Mouse (Mus musculus) forebrain, embryonic 11.5 days (tissue): ENCODE data around the gene Dclk3. TPM values are rescaled to one million over a fixed set of nuclear protein-coding genes. Genes with fewer than 3 reads are reported as not detected.

ENCODE experiments used
- ATAC-seq: fragments of 200-750 bp; cut with Nextera tagmentation; replicated peaks from 2 replicates; pipeline ENCODE4 v1.8.0; 2017; ENCODE audit warnings: moderate TSS enrichment; ENCODE audit not compliant: low FRiP score
- DNase-seq: peaks from one replicate; pipeline ENCODE4 v3.0.0-alpha.2; 2017; ENCODE audit warnings: low spot score
- H3K27ac ChIP-seq: fragments of 300-500 bp; sonication (generic); 2 replicates; pipeline ENCODE4 v1.5.1; 2014; ENCODE audit warnings: low read depth, low read length
- H3K27me3 ChIP-seq: fragments of 300-500 bp; sonication (generic); 2 replicates; pipeline ENCODE4 v1.6.1; 2014; ENCODE audit warnings: mild to moderate bottlenecking, low read length, mixed read lengths; ENCODE audit not compliant: control insufficient read depth, insufficient read depth
- H3K36me3 ChIP-seq: fragments of 300-500 bp; sonication (generic); 2 replicates; pipeline ENCODE4 v1.6.1; 2014; ENCODE audit warnings: mild to moderate bottlenecking, low read length, moderate library complexity, mixed read lengths; ENCODE audit not compliant: control insufficient read depth, insufficient read depth
- H3K4me1 ChIP-seq: fragments of 300-500 bp; sonication (generic); replicated peaks from 2 replicates; pipeline ENCODE4 v1.6.1; 2014; ENCODE audit warnings: low read length, mixed read lengths; ENCODE audit not compliant: control insufficient read depth, insufficient read depth
- H3K4me2 ChIP-seq: fragments of 300-500 bp; sonication (generic); 2 replicates; pipeline ENCODE4 v1.6.1; 2014; ENCODE audit warnings: low read depth, mild to moderate bottlenecking, low read length, moderate library complexity, mixed read lengths; ENCODE audit not compliant: severe bottlenecking
- H3K4me3 ChIP-seq: fragments of 300-500 bp; sonication (generic); 2 replicates; pipeline ENCODE4 v1.5.1; 2014; ENCODE audit warnings: low read depth, low read length
- H3K9ac ChIP-seq: fragments of 300-500 bp; sonication (generic); 2 replicates; pipeline ENCODE4 v1.6.1; 2014; ENCODE audit warnings: low read length
- H3K9me3 ChIP-seq: fragments of 300-500 bp; sonication (generic); 2 replicates; pipeline ENCODE4 v1.6.1; 2016; ENCODE audit warnings: low read length, mixed read lengths; ENCODE audit not compliant: control insufficient read depth
- WGBS: fragments of 180-500 bp; shearing (Covaris S2); extraction: QIAGEN DNeasy Blood & Tissue Kit; methylation state at CpG from one replicate; pipeline ENCODE4 v1.1.7; 2014; 5-methylcytosine and 5-hydroxymethylcytosine counted together
- polyA plus RNA-seq: library from polyadenylated mRNA; unstranded; fragments of >200 nt; fragmentation: Nextera tagmentation; extraction: Ambion mirVana; gene quantifications from 2 replicates; pipeline ENCODE4 v1.2.1, GENCODE M21; 2014

Gene Dclk3
- polyA plus RNA-seq, 1 experiment from 2014 or later, result 0.20 TPM

DNA sequence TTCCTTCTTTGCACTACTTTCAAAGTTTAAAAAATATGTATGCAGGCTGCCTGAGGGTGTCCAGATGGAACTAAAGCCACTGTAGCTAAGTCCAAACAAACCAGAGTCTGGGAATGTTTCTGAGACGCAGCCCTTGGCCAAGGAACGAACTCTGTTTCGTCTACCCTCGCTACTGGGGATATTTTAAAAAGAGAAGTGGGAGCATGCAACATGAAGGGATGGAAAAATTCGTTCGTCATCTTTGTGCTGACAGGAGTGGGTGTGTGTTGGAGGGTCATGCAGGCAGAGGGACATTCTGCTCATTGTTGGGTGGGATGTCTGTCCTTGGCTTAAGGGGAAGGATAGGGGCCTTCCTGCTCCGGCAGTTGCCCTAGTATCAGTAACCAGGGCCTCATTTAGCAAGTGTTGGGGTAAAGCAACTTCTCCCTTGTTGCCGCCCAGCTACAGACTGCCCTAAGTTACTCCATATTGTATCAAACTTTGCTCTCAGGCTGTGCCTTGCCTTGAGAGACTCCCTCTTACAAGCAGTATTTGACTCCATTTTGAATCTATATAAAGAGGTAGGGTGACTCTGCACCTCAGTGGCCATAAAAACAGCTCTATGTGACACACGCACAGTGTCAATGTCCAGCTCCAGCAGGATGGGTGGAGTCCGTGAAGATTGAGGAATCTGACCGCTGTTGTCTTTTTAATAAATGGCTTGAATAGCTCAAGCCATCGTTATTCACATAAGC, 34.4 kb upstream of the Dclk3 start:
- no peak overlapping the region for H3K4me3 ChIP-seq
- ATAC-seq (no peak), DNase-seq (no peak)
- no peak overlapping the region for H3K4me2 ChIP-seq
- no peak overlapping the region for H3K9ac ChIP-seq
- no peak overlapping the region for H3K27ac ChIP-seq
- no peaks in the 10 kb centered on the region for H3K27me3 ChIP-seq
- H3K4me1 ChIP-seq, result no peaks in the 10 kb centered on the region
- no peaks in the 10 kb centered on the region for H3K36me3 ChIP-seq
- H3K9me3 ChIP-seq, result no peaks in the 10 kb centered on the region
- WGBS, result 91% methylated on average over 12 of the region's 12 CpGs

GRCm38 (mm10) chr9:111405080-111405428, 33.8 kb upstream of the Dclk3 start:
- H3K4me1 ChIP-seq, result no peaks in the 10 kb centered on the region
- 87% methylated on average over 6 of the region's 6 CpGs for WGBS
- no peak overlapping the region for H3K4me3 ChIP-seq

GRCm38 (mm10) chr9:111408012-111408411, 30.9 kb upstream of the Dclk3 start:
- DNase-seq, result no peak
- no peak overlapping the region for H3K9ac ChIP-seq
- WGBS, result 88% methylated on average over 6 of the region's 6 CpGs
- H3K4me1 ChIP-seq, result no peaks in the 10 kb centered on the region
- no peaks in the 10 kb centered on the region for H3K36me3 ChIP-seq
- no peak overlapping the region for H3K27ac ChIP-seq
- no peaks in the 10 kb centered on the region for H3K9me3 ChIP-seq
- H3K27me3 ChIP-seq, result no peaks in the 10 kb centered on the region
- ATAC-seq, result no peak
- no peak overlapping the region for H3K4me3 ChIP-seq
- H3K4me2 ChIP-seq, result no peak overlapping the region

More at GRCm38 (mm10) chr9:111405080-111405428, 33.8 kb upstream of the Dclk3 start:
- Histone ChIP-seq H3K27ac (no peak overlapping the region), H3K9me3 (no peaks in the 10 kb centered on the region), H3K36me3 (no peaks in the 10 kb centered on the region), H3K27me3 (no peaks in the 10 kb centered on the region), H3K9ac (no peak overlapping the region), H3K4me2 (no peak overlapping the region)
- no peak for DNase-seq
- no peak for ATAC-seq

- no peaks in the 10 kb centered on the region for H3K27me3 ChIP-seq
- no peak overlapping the region for H3K9ac ChIP-seq
- no peak for DNase-seq
- no peak for ATAC-seq
- H3K9me3 ChIP-seq, result no peaks in the 10 kb centered on the region
- H3K4me1 ChIP-seq, result no peaks in the 10 kb centered on the region
- H3K4me2 ChIP-seq, result no peak overlapping the region
- no peaks in the 10 kb centered on the region for H3K36me3 ChIP-seq
- WGBS, result 88% methylated on average over 10 of the region's 10 CpGs
- H3K27ac ChIP-seq, result no peak overlapping the region
- no peak overlapping the region for H3K4me3 ChIP-seq
Observed at GRCm38 (mm10) chr9:111408427-111408826, 30.5 kb upstream of the Dclk3 start.

GRCm38 (mm10) chr9:111412471-111413160, 26.3 kb upstream of the Dclk3 start:
- no peaks in the 10 kb centered on the region for H3K4me1 ChIP-seq
- H3K27ac ChIP-seq, result no peak overlapping the region
- no peaks in the 10 kb centered on the region for H3K36me3 ChIP-seq
- H3K9me3 ChIP-seq, result no peaks in the 10 kb centered on the region
- no peak overlapping the region for H3K4me2 ChIP-seq
- WGBS, result 86% methylated on average over 16 of the region's 16 CpGs
- no peak overlapping the region for H3K4me3 ChIP-seq
- no peak for ATAC-seq
- no peak overlapping the region for H3K9ac ChIP-seq
- no peak for DNase-seq
- no peaks in the 10 kb centered on the region for H3K27me3 ChIP-seq

DNA sequence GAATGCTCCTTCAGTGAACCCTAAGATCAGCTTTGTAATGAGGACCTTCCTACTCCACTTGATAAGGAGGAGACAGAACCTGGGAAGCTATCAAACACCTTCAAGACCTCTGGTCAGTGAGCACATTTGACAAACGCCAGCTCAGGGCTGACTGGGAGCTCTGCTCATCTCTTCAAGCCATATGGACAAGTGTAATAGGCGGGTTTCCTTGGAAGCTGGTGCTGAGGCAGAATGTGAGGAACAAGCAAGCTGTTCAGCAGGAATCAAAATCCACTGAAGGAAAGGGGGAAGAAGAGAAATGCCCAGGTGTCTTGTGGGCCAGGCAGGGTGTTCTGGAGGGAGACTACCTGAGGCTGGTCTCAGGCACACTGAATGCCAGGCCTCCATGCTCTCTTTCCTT, 17.0 kb upstream of the Dclk3 start:
- Histone ChIP-seq H3K9ac (no peak overlapping the region), H3K4me2 (no peak overlapping the region), H3K9me3 (no peaks in the 10 kb centered on the region), H3K27me3 (no peaks in the 10 kb centered on the region), H3K27ac (no peak overlapping the region), H3K4me3 (no peak overlapping the region), H3K4me1 (no peaks in the 10 kb centered on the region), H3K36me3 (no peaks in the 10 kb centered on the region)
- no peak for ATAC-seq
- WGBS, result 82% methylated on average over 2 of the region's 2 CpGs
- DNase-seq, result no peak

- no peaks in the 10 kb centered on the region for H3K4me1 ChIP-seq
- ATAC-seq (no peak), DNase-seq (no peak)
- H3K4me3 ChIP-seq, result no peak overlapping the region
- H3K27me3 ChIP-seq, result no peaks in the 10 kb centered on the region
- H3K27ac ChIP-seq, result no peak overlapping the region
- H3K36me3 ChIP-seq, result no peaks in the 10 kb centered on the region
- H3K9ac ChIP-seq, result no peak overlapping the region
- no peaks in the 10 kb centered on the region for H3K9me3 ChIP-seq
- 80% methylated on average over 5 of the region's 5 CpGs for WGBS
- no peak overlapping the region for H3K4me2 ChIP-seq
Observed at GRCm38 (mm10) chr9:111422567-111422966, 16.3 kb upstream of the Dclk3 start.

- Histone ChIP-seq H3K4me3 (no peak overlapping the region), H3K36me3 (no peaks in the 10 kb centered on the region), H3K9ac (no peak overlapping the region), H3K9me3 (no peaks in the 10 kb centered on the region), H3K4me2 (no peak overlapping the region), H3K27ac (no peak overlapping the region), H3K27me3 (no peaks in the 10 kb centered on the region), H3K4me1 (no peaks in the 10 kb centered on the region)
- ATAC-seq (no peak), DNase-seq (peak; percentile 43)
- 66% methylated on average over 6 of the region's 6 CpGs for WGBS
Observed at GRCm38 (mm10) chr9:111425113-111425512, 13.8 kb upstream of the Dclk3 start.

DNA sequence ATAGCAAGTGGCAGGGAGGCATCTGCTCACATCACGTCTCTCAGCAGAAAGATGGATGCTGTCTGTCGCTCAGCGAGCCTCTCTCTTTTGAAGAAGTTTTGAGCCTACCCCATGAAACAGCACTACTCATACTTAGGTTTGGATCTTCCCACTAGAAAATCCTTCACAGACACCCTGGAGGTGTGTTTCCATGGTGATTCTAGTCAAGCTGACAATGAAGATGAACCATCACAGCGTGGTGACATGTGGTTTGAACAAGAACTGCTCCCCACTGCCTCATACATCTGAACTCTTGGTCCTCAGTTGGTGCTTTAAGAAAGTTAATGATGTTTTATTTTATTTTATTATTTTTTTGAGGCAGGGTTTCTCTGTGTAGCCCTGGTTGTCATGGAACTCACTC, 12.9 kb upstream of the Dclk3 start:
- Histone ChIP-seq H3K27ac (no peak overlapping the region), H3K4me3 (no peak overlapping the region), H3K9me3 (no peaks in the 10 kb centered on the region), H3K4me1 (no peaks in the 10 kb centered on the region), H3K27me3 (no peaks in the 10 kb centered on the region), H3K4me2 (no peak overlapping the region), H3K36me3 (no peaks in the 10 kb centered on the region), H3K9ac (no peak overlapping the region)
- no peak for ATAC-seq
- DNase-seq, result no peak
- 87% methylated on average over 4 of the region's 4 CpGs for WGBS
